Mouse (Mus musculus): ENCODE results near the gene Olfr322.

DNA sequence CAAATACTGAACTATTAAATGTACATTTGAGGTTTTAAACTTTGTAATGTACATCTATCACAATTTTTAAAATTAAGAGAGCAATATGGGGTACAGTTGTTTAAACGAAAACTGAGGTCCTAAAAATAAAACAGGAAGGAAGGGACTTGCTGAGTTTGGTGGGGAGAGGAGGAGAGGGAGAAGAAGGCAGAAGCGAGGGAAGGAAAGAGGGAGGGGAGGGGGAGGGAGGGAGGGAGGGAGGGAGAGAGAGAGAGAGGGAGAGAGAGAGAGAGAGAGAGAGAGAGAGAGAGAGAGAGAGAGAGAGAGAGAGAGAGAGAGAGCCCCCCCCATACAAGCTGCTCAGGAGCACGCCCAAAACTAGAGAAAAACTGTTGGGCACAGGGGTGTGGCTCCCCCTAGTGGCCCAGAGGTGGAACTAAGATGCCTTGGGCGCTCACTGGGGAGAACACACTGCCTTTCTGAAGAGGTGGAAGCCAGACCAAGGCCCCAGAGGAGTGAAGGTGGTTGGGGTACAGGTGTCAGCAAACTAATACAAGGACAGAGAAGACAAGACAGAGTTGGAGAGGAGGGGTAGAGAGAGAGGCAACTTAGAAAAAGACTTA lies 22.1 kb upstream of the Olfr322 start:
- no peak for TF ChIP-seq EP300 (optimal IDR thresholded peaks at IDR 0.05)
- peak; percentile 88 for TF ChIP-seq CTCF (IDR thresholded peaks at IDR 0.05; ENCODE audit: low read depth)
